Mouse (Mus musculus) fat pad, adult 2 months (tissue): ENCODE results near the gene Pigf.
"Not testable (repeated sequence)": the region's sequence is repeated elsewhere in the genome, so short reads cannot be mapped to it uniquely, and the experiment has no call there.

Experiments
- DNase-seq: peaks from one replicate; pipeline ENCODE4 v3.0.0-alpha.2; 2011; ENCODE audit warnings: low read depth, low spot score; ENCODE audit errors: extremely low read depth

Gene Pigf

DNA sequence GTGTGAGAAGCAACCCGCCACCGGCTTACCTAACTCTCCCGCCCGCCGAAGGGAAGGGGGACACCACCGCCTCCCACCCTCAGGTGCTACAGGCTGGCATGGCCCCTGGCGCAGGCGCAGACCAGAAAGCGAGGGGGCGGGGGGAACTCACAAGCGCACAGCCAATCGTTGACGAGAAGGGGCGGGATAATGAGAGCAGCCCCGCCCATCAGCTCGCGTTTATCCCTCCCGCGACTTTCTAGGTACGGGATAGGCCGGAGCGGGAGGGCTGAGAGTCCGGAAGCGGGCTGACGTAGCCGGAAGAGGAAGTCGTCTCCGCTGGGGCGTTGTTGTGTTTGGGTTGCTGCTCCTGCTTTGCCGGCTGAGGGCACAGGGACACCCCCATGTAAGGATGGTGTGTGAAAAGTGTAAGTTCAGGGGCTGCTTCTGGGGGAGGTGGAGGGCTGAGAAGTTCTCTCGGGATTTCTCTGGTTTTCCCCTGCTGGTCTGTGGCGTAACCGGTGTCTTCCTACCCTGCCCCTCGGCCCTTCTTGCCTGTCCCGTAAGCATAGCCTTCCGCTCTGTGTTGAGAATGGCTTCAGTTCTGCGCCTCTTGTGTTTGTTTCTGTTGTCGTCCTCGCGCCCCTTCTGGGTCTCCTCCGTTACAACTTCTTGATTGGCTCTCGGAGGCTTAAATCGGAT lies at the start of gene Pigf, which contains the start of gene Cript:
Gene Pigf, minus strand, starts transcription at position 138 of the 681 bp plus-strand sequence.
Gene Cript, plus strand, starts transcription at position 282 of the 681 bp plus-strand sequence.
- peak; percentile 66 for DNase-seq

DNA sequence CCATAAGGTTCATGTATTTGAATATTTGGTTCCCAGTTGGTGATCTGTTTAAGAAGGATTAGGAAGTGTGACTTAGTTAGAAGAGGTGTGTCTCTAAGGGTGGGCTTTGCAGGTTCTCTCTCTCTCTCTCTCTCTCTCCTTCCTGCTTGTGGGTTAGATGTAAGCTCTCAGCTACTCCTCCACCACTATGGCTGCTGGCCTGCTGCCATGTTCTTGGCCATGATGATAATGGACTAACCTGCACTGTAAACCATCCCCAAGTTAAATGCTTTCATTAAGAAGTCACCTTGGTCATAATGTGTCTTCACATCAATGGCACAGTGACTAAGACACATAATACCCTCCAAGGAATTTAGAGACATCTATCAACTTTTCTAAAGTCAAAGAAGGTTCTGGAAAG lies 48.3 kb upstream of the Pigf start:
- no peak for DNase-seq

DNA sequence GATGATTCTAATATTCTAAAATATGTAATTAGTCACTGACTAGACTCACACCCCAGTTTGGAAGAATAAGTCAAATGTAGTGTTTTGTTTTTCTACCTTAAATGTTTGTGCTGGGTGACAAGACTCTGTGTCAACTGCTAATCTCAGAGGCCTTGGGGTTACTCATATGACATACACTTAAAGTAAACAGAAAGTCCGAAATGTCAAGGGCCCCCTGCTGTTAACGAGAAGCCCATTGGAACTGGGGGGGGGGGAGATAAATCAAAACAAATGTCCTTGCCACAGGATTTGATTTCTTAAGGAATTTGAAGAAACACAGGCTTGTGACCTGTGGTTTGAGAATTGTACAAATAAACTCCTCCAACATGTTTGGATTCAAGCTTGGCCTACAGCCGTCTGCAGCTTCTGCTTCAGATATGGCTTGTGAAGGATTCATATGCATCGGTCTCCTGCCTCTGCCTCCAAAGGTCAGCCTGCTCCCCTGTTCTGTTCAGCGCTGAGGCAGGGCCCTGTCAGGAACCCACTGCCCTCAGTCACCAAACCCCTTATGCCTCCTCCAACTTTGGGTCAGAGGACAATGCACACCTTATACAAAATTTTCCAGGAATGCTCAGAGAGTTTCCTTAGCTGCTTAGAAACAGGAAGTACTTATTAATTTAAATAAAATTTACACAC lies 47.7 kb upstream of the Pigf start:
- no peak for DNase-seq

DNA sequence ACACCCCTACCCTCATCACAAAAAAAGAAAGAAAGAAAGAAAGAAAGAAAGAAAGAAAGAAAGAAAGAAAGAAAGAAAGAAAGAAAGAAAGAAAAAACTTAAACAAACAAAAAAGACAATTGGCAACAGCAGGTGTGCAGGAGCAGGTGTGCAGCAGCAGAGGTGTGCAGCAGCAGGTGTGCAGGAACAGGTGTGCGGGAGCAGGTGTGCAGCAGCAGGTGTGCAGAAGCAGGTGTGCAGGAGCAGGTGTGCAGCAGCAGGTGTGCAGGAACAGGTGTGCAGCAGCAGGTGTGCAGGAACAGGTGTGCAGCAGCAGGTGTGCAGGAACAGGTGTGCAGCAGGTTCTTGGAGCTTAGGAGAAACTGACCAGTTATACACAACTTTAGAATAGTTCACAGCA lies 47.0 kb upstream of the Pigf start:
- not testable (repeated sequence) for DNase-seq

DNA sequence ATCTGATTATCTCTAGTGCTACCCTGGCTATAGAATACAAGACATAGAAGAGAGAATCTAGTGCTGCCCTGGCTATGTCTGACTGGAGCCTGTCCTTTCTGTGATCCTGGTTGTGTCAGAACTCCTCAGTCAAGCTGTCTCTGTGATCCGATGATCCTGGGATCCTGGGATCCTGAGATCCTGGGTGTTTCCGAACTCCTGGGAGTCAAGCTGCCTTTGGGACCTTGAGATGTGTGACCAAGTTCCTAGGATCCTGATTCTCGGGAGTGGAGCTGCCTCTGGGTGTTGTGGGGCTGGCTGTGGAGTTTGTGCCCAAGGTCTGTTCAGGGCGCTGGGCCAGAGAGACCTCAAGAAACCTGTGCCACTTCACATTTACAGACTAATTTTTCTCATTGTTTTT lies 43.8 kb upstream of the Pigf start:
- no peak for DNase-seq

DNA sequence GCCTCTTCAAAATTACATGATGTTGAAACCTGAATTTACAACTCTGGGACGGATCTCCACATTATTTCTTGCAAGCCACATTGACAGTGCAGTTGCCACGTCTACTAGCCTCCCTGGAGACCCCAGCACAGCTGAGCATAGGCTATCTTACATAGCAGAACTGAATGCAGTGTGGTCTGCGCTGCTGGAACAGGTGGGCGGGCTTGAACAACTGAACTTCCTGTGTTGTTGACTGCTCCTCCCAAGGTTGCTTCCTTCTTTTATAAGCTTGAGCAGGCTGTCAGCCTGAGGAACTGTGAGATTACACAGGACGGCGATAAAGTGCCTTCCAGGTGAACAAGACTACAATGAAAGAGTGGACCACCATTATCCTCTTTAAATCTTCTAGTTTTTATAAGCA lies 38.8 kb upstream of the Pigf start:
- no peak for DNase-seq

DNA sequence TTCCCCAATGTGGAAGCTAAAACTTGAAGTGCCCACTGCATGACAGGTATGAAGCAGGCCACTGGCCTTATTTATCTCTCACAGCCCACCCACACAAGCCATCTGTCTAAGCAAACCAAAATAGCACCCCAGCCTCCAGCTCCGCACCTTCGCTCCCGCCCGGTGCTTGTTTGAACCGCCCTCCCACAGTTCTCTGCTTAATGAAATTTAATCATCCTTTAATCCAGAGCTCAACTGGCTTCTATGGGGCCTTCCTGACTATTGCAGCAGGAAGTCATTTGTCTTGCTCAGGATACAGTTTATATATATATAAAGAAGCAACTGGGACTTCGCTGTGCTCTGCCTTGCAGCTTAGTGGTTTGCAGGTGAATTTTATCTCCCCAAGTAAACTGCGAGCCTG lies 38.3 kb upstream of the Pigf start:
- no peak for DNase-seq

DNA sequence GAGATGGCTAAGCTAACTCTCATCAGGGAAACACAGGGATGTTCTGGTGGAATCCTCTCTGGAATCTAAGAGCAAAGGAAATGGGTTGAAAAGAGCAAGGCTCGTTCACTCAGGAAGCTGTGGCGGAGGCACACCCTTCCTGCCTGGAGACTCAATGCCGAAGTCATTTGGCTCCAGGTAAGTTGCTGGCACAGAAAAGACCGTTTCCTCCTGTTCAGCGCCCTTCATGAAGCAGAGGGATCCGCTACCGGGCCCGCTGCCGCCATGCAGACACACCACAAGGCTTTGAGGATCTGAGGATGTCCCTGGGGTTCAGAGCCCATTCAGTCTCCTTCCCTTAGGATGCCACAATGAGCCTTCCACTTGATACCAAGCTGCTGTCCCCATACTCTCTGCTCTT lies 37.4 kb upstream of the Pigf start:
- DNase-seq = no peak

DNA sequence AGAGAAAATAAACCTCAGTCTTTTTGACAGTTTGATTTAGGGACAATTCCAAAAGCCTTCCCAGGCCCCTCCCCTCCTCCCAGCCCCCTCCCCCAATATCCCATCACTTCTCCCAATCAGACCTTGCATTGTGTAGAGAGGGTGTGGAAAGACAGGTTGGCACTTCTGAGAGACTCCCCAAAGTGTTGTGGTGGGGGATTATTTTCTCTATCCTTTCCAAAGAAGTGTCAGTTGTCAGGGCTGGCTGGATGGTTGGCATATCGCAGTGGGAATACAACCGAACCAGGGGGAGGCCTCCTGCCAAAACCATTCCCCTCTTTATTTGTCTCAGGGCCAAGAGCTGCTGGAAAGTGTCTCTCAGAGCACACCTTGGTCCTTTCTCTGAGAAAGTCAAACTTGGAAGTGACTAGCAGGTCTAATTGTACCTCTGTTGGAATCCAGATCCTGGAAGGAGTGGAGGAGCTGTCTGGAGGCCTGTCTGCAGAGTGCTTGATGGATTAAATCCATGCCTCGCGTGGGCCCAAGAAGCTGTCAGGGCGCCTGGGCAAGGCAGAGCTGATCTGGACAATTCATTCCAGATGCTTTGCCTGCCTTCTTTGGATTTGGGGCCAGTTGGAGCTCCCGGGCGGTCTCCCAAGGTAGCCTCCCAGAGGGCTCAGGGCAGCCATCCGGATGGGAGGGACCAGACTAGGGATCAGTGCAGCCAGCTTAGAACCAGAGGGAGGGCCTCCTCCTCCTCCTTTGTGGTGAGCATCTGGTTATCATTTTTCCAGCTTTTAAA lies 32.5 kb upstream of the Pigf start:
- DNase-seq = no peak

DNA sequence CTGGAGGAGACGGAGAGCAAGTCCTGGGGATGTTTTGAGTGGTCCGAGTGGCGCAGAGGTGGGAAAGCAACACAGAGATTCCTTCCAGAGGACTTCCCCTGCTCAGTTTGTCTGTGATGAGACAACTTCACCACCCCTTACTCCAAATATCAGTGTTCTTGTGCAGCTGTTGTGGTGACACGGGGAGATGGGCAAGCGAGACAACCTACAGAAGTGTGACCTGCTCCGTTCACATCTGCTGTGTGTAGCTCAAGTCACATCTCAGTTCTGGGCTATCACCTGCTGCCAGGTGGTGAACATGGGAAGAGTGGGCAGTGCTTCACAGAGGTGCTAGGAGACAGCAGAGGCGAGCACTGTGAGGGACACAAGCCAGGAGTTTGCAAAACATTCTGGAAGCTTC lies 31.6 kb upstream of the Pigf start:
- no peak for DNase-seq

DNA sequence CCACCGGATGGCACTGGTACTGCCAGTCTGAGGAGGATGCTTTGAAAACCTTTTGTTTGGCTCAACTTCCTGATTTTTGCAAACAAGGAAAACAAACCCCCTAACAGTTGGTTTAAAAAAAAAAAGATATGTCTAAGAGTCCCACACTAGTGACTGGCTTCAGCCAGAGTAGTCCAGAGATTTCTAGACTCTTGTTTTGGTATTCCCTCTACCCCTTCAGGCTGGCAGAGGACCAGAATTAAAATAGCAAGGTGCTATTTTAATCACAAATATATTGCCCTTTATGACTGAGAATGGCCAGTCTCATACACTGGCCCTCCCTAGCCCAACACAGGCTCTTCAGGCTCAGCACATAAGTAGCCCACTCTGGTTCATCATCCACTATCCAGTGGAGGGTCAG lies 30.5 kb upstream of the Pigf start:
- DNase-seq = no peak

DNA sequence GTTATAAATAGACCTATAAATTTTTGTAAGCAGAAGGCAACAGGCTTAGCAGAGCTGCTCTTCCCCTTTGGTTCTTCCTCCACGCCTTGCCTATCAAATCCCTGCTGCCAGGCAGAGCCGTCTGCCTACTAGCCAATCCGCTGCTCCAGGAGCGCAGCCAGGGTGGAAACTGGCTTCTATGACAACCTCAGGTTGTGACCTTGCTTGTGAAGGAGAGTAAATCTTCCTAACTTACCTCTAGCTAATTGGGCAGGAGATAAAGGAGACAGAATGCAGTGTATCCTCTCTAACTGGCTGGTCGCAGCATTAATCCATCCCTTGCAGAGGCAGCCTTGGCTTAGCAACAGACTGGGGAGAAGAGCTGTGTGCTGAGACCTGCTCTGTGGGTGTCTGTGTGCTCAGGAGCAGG lies 29.8 kb upstream of the Pigf start:
- no peak for DNase-seq

DNA sequence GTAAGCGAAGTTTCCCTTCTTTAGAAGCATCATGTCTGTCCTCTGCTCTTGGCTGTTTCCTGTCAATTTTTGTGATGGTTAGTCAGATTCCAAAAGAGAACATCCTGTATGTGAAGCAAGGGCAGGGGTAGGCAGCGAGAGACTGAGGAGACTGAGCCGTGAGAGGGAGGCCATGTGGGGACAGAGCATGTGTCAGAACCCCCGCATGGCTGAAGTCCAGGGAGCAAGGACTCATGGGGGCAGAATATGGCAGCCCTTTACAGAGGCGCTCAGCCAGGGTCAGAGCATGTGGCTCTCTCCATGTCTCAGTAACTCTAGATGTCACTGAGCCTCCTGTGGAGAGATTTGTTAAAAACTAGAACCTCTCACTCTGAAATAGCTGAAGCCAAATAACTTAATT lies 28.7 kb upstream of the Pigf start:
- DNase-seq = no peak

DNA sequence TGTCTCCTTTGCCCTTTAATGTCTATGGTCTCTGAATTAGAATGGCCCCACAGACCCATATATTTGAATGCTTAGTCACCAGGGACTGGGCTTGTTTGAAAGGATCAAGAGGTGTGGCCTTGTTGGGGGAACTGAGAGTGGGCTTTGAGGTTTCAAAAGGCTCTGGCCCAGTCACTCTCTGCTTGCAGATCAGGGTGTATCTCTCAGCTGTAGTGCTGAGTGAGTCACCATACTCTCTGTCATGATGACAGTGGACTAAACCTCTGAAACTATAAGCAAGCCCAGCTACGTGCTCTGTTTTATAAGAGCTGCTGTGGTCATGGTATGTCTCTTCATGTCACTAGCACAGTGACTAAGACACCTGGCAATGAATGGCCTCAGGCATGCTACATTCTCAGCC lies 27.2 kb upstream of the Pigf start:
- no peak for DNase-seq

DNA sequence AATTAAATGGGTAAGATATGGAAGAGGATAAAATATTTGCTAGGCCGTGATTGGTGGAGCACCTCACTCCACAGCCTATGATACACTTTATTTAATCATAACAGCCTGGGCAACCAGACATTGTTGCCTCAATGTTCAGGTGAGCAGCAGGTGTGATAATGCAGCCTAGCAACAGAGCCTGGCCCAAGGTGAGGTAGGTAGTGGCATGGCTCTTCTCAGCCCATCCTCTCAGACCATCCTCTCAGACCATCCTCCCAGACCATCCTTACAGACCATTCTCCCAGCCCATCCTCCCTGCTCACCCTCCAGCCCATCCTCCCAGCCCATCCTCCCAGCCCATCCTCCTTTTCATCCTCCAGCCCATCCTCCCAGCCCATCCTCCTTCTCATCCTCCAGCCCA lies 26.4 kb upstream of the Pigf start:
- DNase-seq = no peak

DNA sequence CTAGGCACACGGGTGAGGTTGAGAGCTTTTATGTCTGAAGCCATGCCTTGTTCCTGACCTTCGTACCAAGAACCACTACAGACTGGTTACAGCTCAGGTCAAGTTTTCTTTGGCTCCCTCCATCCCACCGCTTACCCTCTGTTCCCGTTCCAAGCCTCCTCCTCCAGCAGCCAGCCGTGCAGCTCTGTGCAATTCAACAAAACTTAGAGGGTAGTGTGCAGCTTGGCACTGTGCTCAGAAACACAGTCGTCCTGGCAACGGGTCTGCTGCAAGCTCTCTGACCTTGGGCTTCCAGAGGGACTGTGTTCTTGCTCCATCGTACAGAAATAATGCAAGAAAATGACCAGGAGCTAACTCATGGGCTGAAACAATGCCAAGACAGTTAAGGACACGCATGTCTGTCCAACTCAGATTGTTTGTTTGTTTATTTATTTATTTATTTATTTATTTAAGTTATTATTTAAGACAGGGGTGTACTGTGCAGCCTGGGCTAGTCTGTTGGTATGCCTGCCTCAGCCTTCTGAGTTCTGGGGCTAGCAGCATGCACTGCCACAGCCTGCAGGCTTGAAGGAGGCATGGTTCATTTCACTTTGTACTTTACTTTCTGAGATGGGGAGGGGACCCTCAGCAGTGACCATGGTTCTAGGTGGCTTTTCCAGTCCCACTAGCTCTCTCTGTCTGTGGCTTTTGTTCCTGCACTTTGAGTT lies 25.4 kb upstream of the Pigf start:
- DNase-seq = no peak

DNA sequence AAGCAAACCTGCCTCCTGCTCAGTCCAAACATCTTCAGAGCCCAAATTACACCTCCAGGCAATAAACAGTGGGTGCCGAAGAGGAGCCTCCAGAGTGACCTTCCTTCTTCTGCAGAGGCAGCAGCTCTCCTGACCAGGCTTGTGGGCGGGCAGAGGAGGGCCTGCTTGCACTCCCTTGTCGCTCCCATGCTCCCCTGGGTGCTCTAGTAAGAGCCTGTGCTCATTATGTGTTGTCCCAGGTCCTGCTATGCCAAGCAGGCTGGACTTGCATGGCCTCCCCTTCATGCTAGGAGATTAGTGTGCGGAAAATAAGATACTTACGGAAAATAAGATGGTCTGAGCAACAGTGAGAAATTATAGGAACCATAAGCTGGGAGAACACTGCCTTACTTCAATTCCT lies 24.5 kb upstream of the Pigf start:
- DNase-seq = no peak

DNA sequence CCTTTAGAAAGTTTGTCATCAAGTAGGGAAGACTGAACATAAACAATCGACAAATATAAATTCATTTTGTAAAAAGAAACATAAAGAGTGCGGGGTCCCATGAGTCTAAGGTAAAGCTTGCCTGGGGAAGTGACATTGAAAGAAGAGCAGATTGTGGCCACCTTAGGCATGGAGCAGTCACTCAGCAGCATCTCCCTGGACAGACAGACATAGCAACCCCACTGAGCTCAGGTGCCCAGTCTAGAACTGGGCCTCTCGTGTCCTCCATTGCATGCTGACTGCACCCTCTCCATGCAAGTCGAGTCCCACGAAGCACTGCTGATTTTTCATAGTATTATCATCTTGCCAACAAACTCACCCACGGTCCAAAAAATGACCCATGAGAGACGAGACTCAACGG lies 19.6 kb upstream of the Pigf start:
- DNase-seq = no peak

DNA sequence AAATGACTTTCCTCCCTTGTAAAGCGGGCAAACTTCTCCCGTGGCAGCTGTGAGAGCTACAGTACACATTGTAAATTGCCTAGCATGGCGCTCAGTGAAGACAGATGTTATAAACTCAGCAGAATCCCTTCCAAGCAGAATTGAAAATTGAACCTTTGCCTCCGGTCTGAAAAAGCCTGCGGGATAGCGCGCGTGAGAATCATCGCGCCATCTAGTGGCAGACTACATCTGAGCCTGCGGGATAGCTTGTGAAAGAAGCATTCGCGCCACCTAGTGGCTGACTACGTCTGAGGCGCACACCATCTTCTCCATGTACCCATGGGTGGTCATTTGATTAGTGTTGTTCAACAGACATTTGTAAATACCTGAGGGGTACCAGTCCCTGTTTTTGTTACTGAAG lies 19.2 kb upstream of the Pigf start:
- no peak for DNase-seq

DNA sequence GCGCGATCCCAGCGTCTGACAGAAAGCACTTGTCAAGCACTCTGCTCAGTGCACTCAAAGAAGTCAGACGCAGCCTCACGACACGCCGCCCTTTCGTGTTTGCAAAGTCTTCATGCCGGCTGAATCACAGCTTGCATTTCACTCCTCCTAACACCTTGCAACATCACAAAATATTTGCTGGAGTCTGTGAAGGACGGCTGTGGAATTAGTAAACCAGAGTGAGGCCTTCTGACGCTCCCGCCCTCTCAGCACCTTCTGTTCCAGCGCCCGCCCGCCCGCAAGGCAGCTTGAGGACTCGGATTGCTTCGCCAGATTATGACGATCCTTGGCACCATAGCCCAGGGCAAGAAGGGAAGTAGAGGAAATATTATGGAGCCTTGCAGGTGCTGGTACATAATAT lies 16.5 kb upstream of the Pigf start:
- DNase-seq = no peak

DNA sequence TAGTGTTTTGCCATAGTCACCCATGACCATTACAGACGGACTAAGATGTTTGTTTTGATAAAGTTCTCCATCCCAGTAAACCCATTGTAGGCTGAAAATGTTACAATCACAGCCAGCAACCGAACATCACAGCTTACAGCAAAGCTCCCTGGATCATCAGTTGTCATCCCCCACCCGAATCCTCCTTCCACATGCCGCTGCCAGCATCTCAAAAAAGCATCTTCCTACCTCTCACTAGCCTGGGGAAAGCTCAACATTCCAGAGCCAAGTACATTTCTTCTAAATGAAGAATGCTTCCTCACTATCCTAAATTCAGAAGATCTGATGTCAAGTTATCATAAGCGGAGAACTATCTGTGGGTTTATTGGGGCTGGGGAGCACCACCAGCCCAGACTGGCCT lies 13.3 kb upstream of the Pigf start:
- DNase-seq = no peak
